Mouse (Mus musculus) CD8-positive naive resting alpha-beta T cell, adult 2 months (primary cell): Measurements from ENCODE around the gene Drd5.
A peak's percentile ranks its signal among the peaks of the same experiment; 100 is the strongest.

ENCODE experiments used
- DNase-seq, 2 experiments: peaks; one replicate each; pipeline ENCODE4 v3.0.0; 2022; ENCODE audit warnings: low read depth in 2 of 2, low spot score in 2 of 2

Drd5 gene

GRCm38 (mm10) chr5:38318966-38319786 is at the start of gene Drd5:
Drd5 (plus strand) TSS chr5:38319367.
- DNase-seq = no peak

- no peak for DNase-seq
Measured at GRCm38 (mm10) chr5:38270942-38271341, 48.2 kb upstream of the Drd5 start.

- no peak for DNase-seq
Measured at GRCm38 (mm10) chr5:38273831-38274230, 45.3 kb upstream of the Drd5 start.

- no peak for DNase-seq
Measured at GRCm38 (mm10) chr5:38275771-38276170, 43.4 kb upstream of the Drd5 start, which contains the start of gene Otop1. Otop1 (plus strand) TSS chr5:38275972.

- DNase-seq = no peak
Measured at GRCm38 (mm10) chr5:38276451-38276850, 42.7 kb upstream of the Drd5 start.

GRCm38 (mm10) chr5:38277098-38277866 is 41.9 kb upstream of the Drd5 start:
- DNase-seq = no peak

- no peak for DNase-seq
Measured at GRCm38 (mm10) chr5:38277936-38278600, 41.1 kb upstream of the Drd5 start.

- DNase-seq = no peak
Measured at GRCm38 (mm10) chr5:38280075-38280474, 39.1 kb upstream of the Drd5 start.

- no peak for DNase-seq
Measured at GRCm38 (mm10) chr5:38285724-38286123, 33.4 kb upstream of the Drd5 start.

GRCm38 (mm10) chr5:38288476-38288875 is 30.7 kb upstream of the Drd5 start:
- no peak for DNase-seq

GRCm38 (mm10) chr5:38301761-38302411 is 17.3 kb upstream of the Drd5 start:
- no peak for DNase-seq

GRCm38 (mm10) chr5:38302651-38303050 is 16.5 kb upstream of the Drd5 start:
- DNase-seq = no peak

GRCm38 (mm10) chr5:38305241-38305640 is 13.9 kb upstream of the Drd5 start:
- no peak for DNase-seq

GRCm38 (mm10) chr5:38307255-38308101 is 11.7 kb upstream of the Drd5 start:
- DNase-seq = peak; percentile 70 to 84

GRCm38 (mm10) chr5:38308873-38309272 is 10.3 kb upstream of the Drd5 start:
- peak; percentile 9 to 45 for DNase-seq

GRCm38 (mm10) chr5:38309795-38310194 is 9.4 kb upstream of the Drd5 start:
- DNase-seq = no peak

- no peak for DNase-seq
Measured at GRCm38 (mm10) chr5:38333381-38333780, 14.2 kb downstream of the Drd5 start.

- no peak for DNase-seq
Measured at GRCm38 (mm10) chr5:38334582-38334981, 15.4 kb downstream of the Drd5 start.

- no peak for DNase-seq
Measured at GRCm38 (mm10) chr5:38343101-38343500, 23.9 kb downstream of the Drd5 start.
